Mouse (Mus musculus) left cerebral cortex, adult 2 months (tissue): ENCODE measurements around the gene Tbl3. TPM values are rescaled to one million over a fixed set of nuclear protein-coding genes. Genes with fewer than 3 reads are reported as not detected.

Experiments used
- DNase-seq, 2 experiments: peaks; one replicate each; pipeline ENCODE4 v3.0.0; 2021 to 2022; ENCODE audit warnings: low spot score in 2 of 2, mixed read lengths in 1 of 2; ENCODE audit errors: extremely low spot score in 1 of 2
- H3K27ac ChIP-seq: fragments of 200-600 bp; 2 replicates; pipeline ENCODE4 v1.8.1; 2022
- H3K4me3 ChIP-seq: fragments of 200-600 bp; 2 replicates; pipeline ENCODE4 v1.8.1; 2022
- CTCF ChIP-seq: fragments of 200-600 bp; IDR thresholded peaks from 2 replicates; pipeline ENCODE4 v1.8.1; 2022; ENCODE audit warnings: antibody characterized with exemption, mild to moderate bottlenecking, moderate library complexity
- intact Hi-C: fragments of 180-260 bp; cut with DNase I; formaldehyde crosslinking; loops from one replicate; pipeline ENCODE4 v1.15.1; 2025
- long read RNA-seq, 2 experiments: library from polyadenylated mRNA; stranded (forward); transcript quantifications; one replicate each; pipeline ENCODE4 v2.0.0; 2021; ENCODE audit warnings: borderline mapping rate in 2 of 2
- total RNA-seq, 2 experiments: library from RNA; stranded (reverse); gene quantifications; 2 replicates each; pipeline ENCODE4 v1.2.3; 2021

The Tbl3 gene
- 10 to 100 TPM; 24.7 to 26.4 TPM for total RNA-seq
- long read RNA-seq, experiment 1, full-length matches to known transcripts: 38 of 45 reads
- long read RNA-seq, experiment 1, partial matches to known transcripts: 2 of 45 reads
- long read RNA-seq, experiment 1, other reads (novel, unspliced or antisense): 5 of 45 reads
- long read RNA-seq, experiment 2, full-length matches to known transcripts: 25 of 37 reads
- long read RNA-seq, experiment 2, partial matches to known transcripts: 5 of 37 reads
- long read RNA-seq, experiment 2, other reads (novel, unspliced or antisense): 7 of 37 reads

GRCm38 (mm10) chr17:24706982-24707800, at the start of gene Tbl3:
Gene Tbl3, minus strand, starts transcription at chr17:24707660.
- peak within 1 kb of the TSS; percentile 94 for H3K4me3 ChIP-seq
- intact Hi-C loops: no loop called here
- peak; percentile 93 to 98 for DNase-seq
- H3K27ac ChIP-seq: peak within 1 kb of the TSS; percentile 65
- no peak for TF ChIP-seq CTCF

- TF ChIP-seq CTCF: no peak
- intact Hi-C loops: no loop called here
- DNase-seq: no peak
Observed at GRCm38 (mm10) chr17:24752415-24753394, 45.2 kb upstream of the Tbl3 start, which contains the start of gene Hs3st6. Gene Hs3st6, plus strand, starts transcription at chr17:24752988.

GRCm38 (mm10) chr17:24751528-24751927, 44.1 kb upstream of the Tbl3 start:
- Histone ChIP-seq H3K4me3 (no peak overlapping the region), H3K27ac (no peak overlapping the region)
- no peak for TF ChIP-seq CTCF
- DNase-seq: no peak
- intact Hi-C loops: no loop called here

More at GRCm38 (mm10) chr17:24752415-24753394, 45.2 kb upstream of the Tbl3 start, which contains the start of gene Hs3st6:
- Histone ChIP-seq H3K27ac (no peak within 1 kb of the TSS), H3K4me3 (peak within 1 kb of the TSS; percentile 41)

GRCm38 (mm10) chr17:24746986-24747385, 39.5 kb upstream of the Tbl3 start:
- no peak for TF ChIP-seq CTCF
- DNase-seq: no peak
- H3K27ac ChIP-seq: no peak overlapping the region
- intact Hi-C loops: loop anchor here (5.0 kb wide), 1 partner anchor 135 kb away; no protein-coding TSS in a partner anchor
- no peak overlapping the region for H3K4me3 ChIP-seq

GRCm38 (mm10) chr17:24745526-24746497, 38.4 kb upstream of the Tbl3 start:
- no peak overlapping the region for H3K4me3 ChIP-seq
- intact Hi-C loops: loop anchor here (1.0 to 5.0 kb wide), 2 partner anchors 72 to 136 kb away; no protein-coding TSS in a partner anchor
- TF ChIP-seq CTCF: peak; percentile 94
- DNase-seq: peak; percentile 80 to 84
- no peak overlapping the region for H3K27ac ChIP-seq

GRCm38 (mm10) chr17:24744381-24744780, 36.9 kb upstream of the Tbl3 start:
- TF ChIP-seq CTCF: no peak
- Histone ChIP-seq H3K27ac (no peak overlapping the region), H3K4me3 (no peak overlapping the region)
- intact Hi-C loops: no loop called here
- no peak for DNase-seq

- no peak for TF ChIP-seq CTCF
- intact Hi-C loops: no loop called here
- H3K4me3 ChIP-seq: no peak overlapping the region
- DNase-seq: no peak
- H3K27ac ChIP-seq: no peak overlapping the region
Observed at GRCm38 (mm10) chr17:24743896-24744295, 36.4 kb upstream of the Tbl3 start.

GRCm38 (mm10) chr17:24742307-24742706, 34.8 kb upstream of the Tbl3 start:
- no peak for DNase-seq
- TF ChIP-seq CTCF: no peak
- intact Hi-C loops: no loop called here
- no peak overlapping the region for H3K27ac ChIP-seq
- no peak overlapping the region for H3K4me3 ChIP-seq

GRCm38 (mm10) chr17:24739926-24740325, 32.5 kb upstream of the Tbl3 start:
- Histone ChIP-seq H3K27ac (no peak overlapping the region), H3K4me3 (no peak overlapping the region)
- intact Hi-C loops: no loop called here
- DNase-seq: no peak
- TF ChIP-seq CTCF: no peak

GRCm38 (mm10) chr17:24738238-24738637, 30.8 kb upstream of the Tbl3 start:
- no peak for DNase-seq
- no peak overlapping the region for H3K4me3 ChIP-seq
- intact Hi-C loops: no loop called here

More at GRCm38 (mm10) chr17:24738238-24738637, 30.8 kb upstream of the Tbl3 start:
- TF ChIP-seq CTCF: no peak
- no peak overlapping the region for H3K27ac ChIP-seq
